Mouse (Mus musculus) midbrain, embryonic 10.5 days (tissue): ENCODE data around the gene Zfp36l1. TPM values are rescaled to one million over a fixed set of nuclear protein-coding genes. Genes with fewer than 3 reads are reported as not detected.

Source experiments
- DNase-seq: peaks from one replicate; pipeline ENCODE4 v3.0.0-alpha.2; 2017; ENCODE audit warnings: low spot score
- H3K27ac ChIP-seq: fragments of 300-500 bp; sonication (generic); replicated peaks from 2 replicates; pipeline ENCODE4 v1.5.1; 2016; ENCODE audit warnings: mild to moderate bottlenecking
- H3K27me3 ChIP-seq: fragments of 300-500 bp; sonication (generic); 2 replicates; pipeline ENCODE4 v1.6.1; 2016; ENCODE audit warnings: low read depth, mild to moderate bottlenecking; ENCODE audit not compliant: poor library complexity, severe bottlenecking
- H3K36me3 ChIP-seq: fragments of 300-500 bp; sonication (generic); 2 replicates; pipeline ENCODE4 v1.6.1; 2016; ENCODE audit warnings: mild to moderate bottlenecking, moderate library complexity
- H3K4me1 ChIP-seq: fragments of 300-500 bp; sonication (generic); 2 replicates; pipeline ENCODE4 v1.6.1; 2016
- H3K4me3 ChIP-seq: fragments of 300-500 bp; sonication (generic); 2 replicates; pipeline ENCODE4 v1.5.1; 2016; ENCODE audit warnings: mild to moderate bottlenecking, moderate library complexity
- H3K9me3 ChIP-seq: fragments of 300-500 bp; sonication (generic); replicated peaks from 2 replicates; pipeline ENCODE4 v1.6.1; 2016; ENCODE audit warnings: mild to moderate bottlenecking
- WGBS: fragments of 180-500 bp; shearing (Covaris S2); methylation state at CpG from one replicate; pipeline ENCODE4 v1.1.7; 2016; 5-methylcytosine and 5-hydroxymethylcytosine counted together
- polyA plus RNA-seq: library from polyadenylated mRNA; unstranded; fragments of >200 nt; fragmentation: Nextera tagmentation; extraction: Ambion mirVana; gene quantifications from 2 replicates; pipeline ENCODE4 v1.2.1, GENCODE M21; 2016

The Zfp36l1 gene
- polyA plus RNA-seq, 1 experiment from 2014 or later, result 127 TPM

GRCm38 (mm10) chr12:80141011-80141410 is 28.2 kb upstream of the Zfp36l1 start:
- no peak for DNase-seq
- no peaks in the 10 kb centered on the region for H3K27me3 ChIP-seq
- H3K36me3 ChIP-seq, result no peaks in the 10 kb centered on the region
- WGBS, result 90% methylated on average over 8 of the region's 8 CpGs
- peak overlapping the region; percentile 63 for H3K27ac ChIP-seq
- no peaks in the 10 kb centered on the region for H3K9me3 ChIP-seq
- H3K4me3 ChIP-seq, result no peak overlapping the region
- H3K4me1 ChIP-seq, result peaks cover 13% of the 10 kb centered on the region

- Histone ChIP-seq H3K9me3 (no peaks in the 10 kb centered on the region), H3K27me3 (peaks cover 5% of the 10 kb centered on the region; the same call in 1 of the 2 replicates), H3K4me1 (peaks cover 9% of the 10 kb centered on the region), H3K36me3 (no peaks in the 10 kb centered on the region), H3K27ac (0 out of 2 replicates have a peak overlapping the region, but pooled peaks have one; percentile 1), H3K4me3 (no peak overlapping the region)
- whole genome bisulfite sequencing, result 80% methylated on average over 1 of the region's 1 CpGs
- no peak for DNase-seq
Measured at GRCm38 (mm10) chr12:80137744-80138143, 24.9 kb upstream of the Zfp36l1 start.

GRCm38 (mm10) chr12:80137246-80137645 is 24.4 kb upstream of the Zfp36l1 start:
- no peaks in the 10 kb centered on the region for H3K9me3 ChIP-seq
- H3K27ac ChIP-seq, result 0 out of 2 replicates have a peak overlapping the region, but pooled peaks have one; percentile 1
- no peaks in the 10 kb centered on the region for H3K36me3 ChIP-seq
- peaks cover 12% of the 10 kb centered on the region for H3K4me1 ChIP-seq
- no peak overlapping the region for H3K4me3 ChIP-seq
- no peak for DNase-seq
- WGBS, result 86% methylated on average over 6 of the region's 6 CpGs
- peaks cover 5% of the 10 kb centered on the region; the same call in 1 of the 2 replicates for H3K27me3 ChIP-seq

GRCm38 (mm10) chr12:80136264-80136930 is 23.6 kb upstream of the Zfp36l1 start:
- H3K27me3 ChIP-seq, result peaks cover 5% of the 10 kb centered on the region; the same call in 1 of the 2 replicates
- peak overlapping the region; percentile 60 for H3K27ac ChIP-seq
- no peaks in the 10 kb centered on the region for H3K9me3 ChIP-seq
- no peaks in the 10 kb centered on the region for H3K36me3 ChIP-seq
- H3K4me1 ChIP-seq, result peaks cover 18% of the 10 kb centered on the region
- no peak overlapping the region for H3K4me3 ChIP-seq
- DNase-seq, result no peak
- WGBS, result 94% methylated on average over 12 of the region's 12 CpGs

GRCm38 (mm10) chr12:80135173-80135572 is 22.4 kb upstream of the Zfp36l1 start:
- no peak for DNase-seq
- no peaks in the 10 kb centered on the region for H3K36me3 ChIP-seq
- no peaks in the 10 kb centered on the region for H3K9me3 ChIP-seq
- WGBS, result 94% methylated on average over 8 of the region's 8 CpGs
- H3K27me3 ChIP-seq, result peaks cover 5% of the 10 kb centered on the region; the same call in 1 of the 2 replicates
- H3K4me3 ChIP-seq, result no peak overlapping the region
- peaks cover 27% of the 10 kb centered on the region for H3K4me1 ChIP-seq
- no peak overlapping the region for H3K27ac ChIP-seq

- WGBS, result 40% methylated on average over 9 of the region's 9 CpGs
- Histone ChIP-seq H3K27me3 (peaks cover 5% of the 10 kb centered on the region; the same call in 1 of the 2 replicates), H3K36me3 (no peaks in the 10 kb centered on the region), H3K4me3 (peak overlapping the region; percentile 61), H3K4me1 (peaks cover 38% of the 10 kb centered on the region), H3K27ac (peak overlapping the region; percentile 99), H3K9me3 (no peaks in the 10 kb centered on the region)
- no peak for DNase-seq
Measured at GRCm38 (mm10) chr12:80133011-80133545, 20.3 kb upstream of the Zfp36l1 start.

GRCm38 (mm10) chr12:80132250-80133003 is 19.6 kb upstream of the Zfp36l1 start:
- peaks cover 5% of the 10 kb centered on the region; the same call in 1 of the 2 replicates for H3K27me3 ChIP-seq
- H3K27ac ChIP-seq, result peak overlapping the region; percentile 99
- no peaks in the 10 kb centered on the region for H3K9me3 ChIP-seq
- peak overlapping the region; percentile 61 for H3K4me3 ChIP-seq
- peaks cover 3% of the 10 kb centered on the region for H3K36me3 ChIP-seq
- peaks cover 38% of the 10 kb centered on the region for H3K4me1 ChIP-seq
- DNase-seq, result peak; percentile 92
- under 1% methylated on average over 65 of the region's 66 CpGs for WGBS

GRCm38 (mm10) chr12:80131359-80132249 is 18.8 kb upstream of the Zfp36l1 start:
- Histone ChIP-seq H3K27ac (peak overlapping the region; percentile 99), H3K4me1 (peaks cover 38% of the 10 kb centered on the region), H3K27me3 (peaks cover 5% of the 10 kb centered on the region; the same call in 1 of the 2 replicates), H3K9me3 (no peaks in the 10 kb centered on the region), H3K36me3 (peaks cover 11% of the 10 kb centered on the region), H3K4me3 (peak overlapping the region; percentile 61)
- 60% methylated on average over 17 of the region's 17 CpGs for WGBS
- peak; percentile 29 for DNase-seq

- H3K27ac ChIP-seq, result peak overlapping the region; percentile 99
- peaks cover 38% of the 10 kb centered on the region for H3K4me1 ChIP-seq
- H3K9me3 ChIP-seq, result no peaks in the 10 kb centered on the region
- peaks cover 15% of the 10 kb centered on the region for H3K36me3 ChIP-seq
- peak overlapping the region; percentile 61 for H3K4me3 ChIP-seq
- 13% methylated on average over 6 of the region's 6 CpGs for WGBS
- DNase-seq, result peak; percentile 59
- peaks cover 5% of the 10 kb centered on the region; the same call in 1 of the 2 replicates for H3K27me3 ChIP-seq
Measured at GRCm38 (mm10) chr12:80130558-80131358, 17.9 kb upstream of the Zfp36l1 start.

GRCm38 (mm10) chr12:80129531-80129930 is 16.7 kb upstream of the Zfp36l1 start:
- no peak overlapping the region for H3K4me3 ChIP-seq
- H3K27me3 ChIP-seq, result peaks cover 5% of the 10 kb centered on the region; the same call in 1 of the 2 replicates
- no peaks in the 10 kb centered on the region for H3K9me3 ChIP-seq
- H3K4me1 ChIP-seq, result peaks cover 38% of the 10 kb centered on the region
- peaks cover 25% of the 10 kb centered on the region for H3K36me3 ChIP-seq
- peak overlapping the region; percentile 99; the same call in 1 of the 2 replicates for H3K27ac ChIP-seq
- DNase-seq, result no peak
- 92% methylated on average over 8 of the region's 8 CpGs for WGBS

GRCm38 (mm10) chr12:80127191-80127762 is 14.5 kb upstream of the Zfp36l1 start:
- H3K36me3 ChIP-seq, result peaks cover 41% of the 10 kb centered on the region
- 86% methylated on average over 5 of the region's 5 CpGs for WGBS
- peaks cover 46% of the 10 kb centered on the region for H3K4me1 ChIP-seq
- H3K4me3 ChIP-seq, result no peak overlapping the region
- no peaks in the 10 kb centered on the region for H3K9me3 ChIP-seq
- no peak for DNase-seq
- H3K27me3 ChIP-seq, result no peaks in the 10 kb centered on the region
- 0 out of 2 replicates have a peak overlapping the region, but pooled peaks have one; percentile 30 for H3K27ac ChIP-seq
